ENCODE assay signal across 13 mouse cellular contexts in genomic region chr12:3860005-3860404, GRCm38 (mm10).
"Had no signal": no experiment of that assay in that cellular context is flagged by ENCODE, and none has a peak within 500 bp of the region (broad histone marks: within the 10 kb centered on the region; RNA-seq: fewer than 3 reads in every experiment).

No protein-coding gene starts in this region.

- H3K36me3 ChIP-seq: midbrain, embryonic 15.5 days had no signal

- H3K27me3 ChIP-seq: limb, embryonic 13.5 days; midbrain, embryonic 15.5 days; neural tube, embryonic 12.5 days; stomach, embryonic 15.5 days had no signal

- H3K9me3 ChIP-seq: limb, embryonic 13.5 days; midbrain, embryonic 15.5 days; neural tube, embryonic 12.5 days; stomach, embryonic 15.5 days had no signal

- H3K4me1 ChIP-seq: midbrain, embryonic 15.5 days had no signal

- H3K9ac ChIP-seq: limb, embryonic 13.5 days; liver, embryonic 14.5 days; midbrain, embryonic 15.5 days; neural tube, embryonic 12.5 days; stomach, embryonic 15.5 days had no signal

- H3K27ac ChIP-seq: limb, embryonic 13.5 days; liver, embryonic 14.5 days; midbrain, embryonic 15.5 days; neural tube, embryonic 12.5 days; stomach, embryonic 15.5 days had no signal

- ATAC-seq: midbrain, embryonic 15.5 days had no signal

- H3K4me3 ChIP-seq: limb, embryonic 13.5 days; midbrain, embryonic 15.5 days; neural tube, embryonic 12.5 days; stomach, embryonic 15.5 days had no signal

- DNase-seq: kidney, postnatal 14 days; left cerebral cortex, postnatal 4 days; lung, postnatal 14 days; retina, postnatal 1 day; right cerebral cortex, postnatal 4 days; thymus, adult 2 months; thymus, postnatal 25 days had no signal

- H3K4me2 ChIP-seq: limb, embryonic 13.5 days; midbrain, embryonic 11.5 days; midbrain, embryonic 15.5 days; neural tube, embryonic 12.5 days; stomach, embryonic 15.5 days had no signal
